Mouse (Mus musculus): Measurements from ENCODE around the gene Pear1. TPM values are rescaled to one million over a fixed set of nuclear protein-coding genes. Genes with fewer than 3 reads are reported as not detected.

The Pear1 gene
- total and polyA plus RNA-seq, 3 experiments = 0.20 to 1.2 (median 0.46) TPM

GRCm38 (mm10) chr3:87801681-87802080 lies 22.4 kb downstream of the Pear1 start:
- Histone ChIP-seq H3K4me3 (replicated peaks in 1 of 3; ENCODE audit: low read depth in 2 of 3, low read length in 2 of 3, poor library complexity in 1 of 3) (no peak overlapping the region), H3K36me3 (replicated peaks in 1 of 2; ENCODE audit: control insufficient read depth in 1 of 2, insufficient read depth in 1 of 2, low read length in 1 of 2) (no peaks in the 10 kb centered on the region), H3K4me1 (ENCODE audit: control insufficient read depth in 1 of 2, insufficient read depth in 2 of 2) (peaks cover 5 to 16% of the 10 kb centered on the region in 2 experiments; a peak in 2 of 4 replicates), H3K4me2 (ENCODE audit: insufficient read depth, low read depth, poor library complexity, severe bottlenecking) (no peak overlapping the region), H3K27me3 (replicated peaks) (peaks cover 98% of the 10 kb centered on the region), H3K9me3 (replicated peaks; ENCODE audit: low read length) (no peaks in the 10 kb centered on the region), H3K79me2 (replicated peaks; ENCODE audit: control insufficient read depth, extremely low read depth, insufficient read depth, poor library complexity, severe bottlenecking) (no peaks in the 10 kb centered on the region), H3K27ac (ENCODE audit: insufficient read depth, low read depth) (no peak overlapping the region), H3K9ac (ENCODE audit: insufficient read depth, low read depth) (no peak overlapping the region)
- in situ Hi-C loops (cut with MboI; ENCODE audit: low pct_ligation_motif_present, low pct_unique_long_range_greater_than_20kb, low sequenced_read_pairs) (no loop called here), dilution Hi-C loops (cut with MboI; ENCODE audit: extremely low pct_ligation_motif_present, extremely low pct_unique_long_range_greater_than_20kb, low sequenced_read_pairs) (no loop called here)
- DNase-seq (ENCODE audit: extremely low read depth) = no peak
- TF ChIP-seq BHLHE40 (IDR thresholded peaks at IDR 0.05; ENCODE audit: low read depth, low read length) = no peak
- TF ChIP-seq SIN3A (IDR thresholded peaks at IDR 0.05; ENCODE audit: low read length) = no peak
- no peak for TF ChIP-seq POLR2A (IDR thresholded peaks at IDR 0.05; ENCODE audit: low read depth, low read length)
- TF ChIP-seq CHD2 (IDR thresholded peaks at IDR 0.05; ENCODE audit: low read length) = no peak
- no peak for TF ChIP-seq E2F4 (IDR thresholded peaks at IDR 0.05; ENCODE audit: insufficient replicate concordance, low read depth, low read length)
- TF ChIP-seq NRF1 (IDR thresholded peaks at IDR 0.05; ENCODE audit: low read depth, low read length) = no peak
- TF ChIP-seq PAX5 (IDR thresholded peaks at IDR 0.05; ENCODE audit: low read length) = no peak
- TF ChIP-seq ZC3H11A (IDR thresholded peaks at IDR 0.05; ENCODE audit: low read depth, low read length) = no peak
- TF ChIP-seq TCF12 (IDR thresholded peaks at IDR 0.05; ENCODE audit: low read depth, low read length) = no peak
- no peak for TF ChIP-seq TBP (conservative IDR thresholded peaks at IDR 0.05; ENCODE audit: low read depth, low read length)
- TF ChIP-seq MAX (IDR thresholded peaks at IDR 0.05; ENCODE audit: low read length) = no peak

- peaks cover 96% of the 10 kb centered on the region for H3K27me3 ChIP-seq (replicated peaks)
- 0 out of 4 replicates have a peak, but pooled peaks cover 0 to 5% of the 10 kb centered on the region in 2 experiments for H3K4me1 ChIP-seq (ENCODE audit: control insufficient read depth in 1 of 2, insufficient read depth in 2 of 2)
- H3K4me2 ChIP-seq (ENCODE audit: insufficient read depth, low read depth, poor library complexity, severe bottlenecking) = peak within 1 kb of the TSS; percentile 69
- peaks cover 3% of the 10 kb centered on the region for H3K9me3 ChIP-seq (replicated peaks; ENCODE audit: low read length)
- no peak within 1 kb of the TSS for H3K27ac ChIP-seq (ENCODE audit: insufficient read depth, low read depth)
- H3K9ac ChIP-seq (ENCODE audit: insufficient read depth, low read depth) = no peak within 1 kb of the TSS
- no peak for DNase-seq (ENCODE audit: extremely low read depth)
- peak within 1 kb of the TSS in 1 of 3 experiments; percentile 14 for H3K4me3 ChIP-seq (replicated peaks in 1 of 3; ENCODE audit: low read depth in 2 of 3, low read length in 2 of 3, poor library complexity in 1 of 3)
- TF ChIP-seq ETS1 (conservative IDR thresholded peaks at IDR 0.05; ENCODE audit: low read depth, low read length) (no peak), IRF4 (IDR thresholded peaks at IDR 0.05; ENCODE audit: low read depth, low read length) (no peak), ELF1 (IDR thresholded peaks at IDR 0.05; ENCODE audit: low read depth, low read length) (no peak), UBTF (IDR thresholded peaks at IDR 0.05; ENCODE audit: low read depth, low read length) (no peak), POLR2A (IDR thresholded peaks at IDR 0.05; ENCODE audit: low read depth, low read length) (no peak), MXI1 (IDR thresholded peaks at IDR 0.05; ENCODE audit: low read depth, low read length) (no peak), JUN (IDR thresholded peaks at IDR 0.05; ENCODE audit: insufficient read depth, low read depth, low read length) (no peak), PAX5 (IDR thresholded peaks at IDR 0.05; ENCODE audit: low read length) (no peak), RCOR1 (conservative IDR thresholded peaks at IDR 0.05; ENCODE audit: low read depth, low read length) (no peak)
- no peaks in the 10 kb centered on the region for H3K36me3 ChIP-seq (replicated peaks in 1 of 2; ENCODE audit: control insufficient read depth in 1 of 2, insufficient read depth in 1 of 2, low read length in 1 of 2)
- H3K79me2 ChIP-seq (replicated peaks; ENCODE audit: control insufficient read depth, extremely low read depth, insufficient read depth, poor library complexity, severe bottlenecking) = no peaks in the 10 kb centered on the region
- in situ Hi-C loops (cut with MboI; ENCODE audit: low pct_ligation_motif_present, low pct_unique_long_range_greater_than_20kb, low sequenced_read_pairs) = no loop called here
- dilution Hi-C loops (cut with MboI; ENCODE audit: extremely low pct_ligation_motif_present, extremely low pct_unique_long_range_greater_than_20kb, low sequenced_read_pairs) = no loop called here
Measured at GRCm38 (mm10) chr3:87796736-87797334, 27.3 kb downstream of the Pear1 start, which contains the start of gene Insrr. Insrr (plus strand) TSS chr3:87796951.

Measured in CH12.LX (cell line).